ENCODE assay signal across 10 mouse cellular contexts in genomic region chr1:97802207-97802902, GRCm38 (mm10). TPM values are rescaled to one million over a fixed set of nuclear protein-coding genes. Genes with fewer than 3 reads are reported as not detected.
DNase-seq lines count a peak whose midpoint lies in the region; ATAC-seq and TF ChIP-seq lines count a peak whose summit lies in the region.
"Had no signal": no experiment of that assay in that cellular context is flagged by ENCODE, and none has a peak within 500 bp of the region (broad histone marks: within the 10 kb centered on the region; RNA-seq: fewer than 3 reads in every experiment).

No protein-coding gene starts in this region.

- H3K79me2 ChIP-seq in heart, adult 2 months (replicated peaks; ENCODE audit: control insufficient read depth, insufficient read depth, low read length): no peaks in the 10 kb centered on the region

- no peak for TF ChIP-seq POLR2A in heart, adult 2 months (IDR thresholded peaks at IDR 0.05; ENCODE audit: insufficient read depth, low read depth, low read length)

- H3K4me3 ChIP-seq in heart, adult 2 months: no peak overlapping the region
- H3K4me3 ChIP-seq in midbrain, embryonic 14.5 days (replicated peaks; ENCODE audit: low read depth, low read length): no peak overlapping the region
- H3K4me3 ChIP-seq in midbrain, embryonic 16.5 days (ENCODE audit: low read depth, low read length): no peak overlapping the region
- H3K4me3 ChIP-seq in forebrain, postnatal 0 days (ENCODE audit: low read depth, low read length): no peak overlapping the region
- H3K4me3 ChIP-seq in stomach, postnatal 0 days (ENCODE audit: low read depth, low read length): no peak overlapping the region
- no peak overlapping the region for H3K4me3 ChIP-seq in neural tube, embryonic 15.5 days (replicated peaks)
- H3K4me3 ChIP-seq: embryonic facial prominence, embryonic 13.5 days had no signal

- no peaks in the 10 kb centered on the region for H3K27me3 ChIP-seq in heart, adult 2 months (ENCODE audit: control insufficient read depth, insufficient read depth, low read length)
- no peaks in the 10 kb centered on the region for H3K27me3 ChIP-seq in midbrain, embryonic 14.5 days (ENCODE audit: control insufficient read depth, insufficient read depth, low read length)
- no peaks in the 10 kb centered on the region for H3K27me3 ChIP-seq in midbrain, embryonic 16.5 days (ENCODE audit: control insufficient read depth, insufficient read depth, low read depth, low read length)
- no peaks in the 10 kb centered on the region for H3K27me3 ChIP-seq in forebrain, postnatal 0 days (ENCODE audit: insufficient read depth, low read length)
- H3K27me3 ChIP-seq in stomach, postnatal 0 days (ENCODE audit: control insufficient read depth, insufficient read depth, low read length): no peaks in the 10 kb centered on the region
- no peaks in the 10 kb centered on the region for H3K27me3 ChIP-seq in neural tube, embryonic 15.5 days (replicated peaks)
- H3K27me3 ChIP-seq: embryonic facial prominence, embryonic 13.5 days had no signal

- peak; percentile 82 for TF ChIP-seq CTCF in heart, adult 2 months (IDR thresholded peaks at IDR 0.05)
- peak; percentile 68 for TF ChIP-seq CTCF in forebrain, postnatal 0 days (IDR thresholded peaks at IDR 0.05; ENCODE audit: low read depth)
- peak; percentile 81 for TF ChIP-seq CTCF in stomach, postnatal 0 days (IDR thresholded peaks at IDR 0.05; ENCODE audit: low read depth)

- ATAC-seq in midbrain, embryonic 14.5 days (ENCODE audit: low FRiP score, low TSS enrichment): no peak
- no peak for ATAC-seq in midbrain, embryonic 16.5 days
- no peak for ATAC-seq in forebrain, postnatal 0 days
- no peak for ATAC-seq in stomach, postnatal 0 days (ENCODE audit: low FRiP score, low TSS enrichment)
- ATAC-seq in neural tube, embryonic 15.5 days (ENCODE audit: low FRiP score): no peak

- intact Hi-C loops in heart, adult 2 months (cut with DNase I): no loop called here

- H3K27ac ChIP-seq in heart, adult 2 months: no peak overlapping the region
- no peak overlapping the region for H3K27ac ChIP-seq in midbrain, embryonic 14.5 days (replicated peaks; ENCODE audit: low read depth, low read length)
- H3K27ac ChIP-seq in midbrain, embryonic 16.5 days (ENCODE audit: low read length): no peak overlapping the region
- no peak overlapping the region for H3K27ac ChIP-seq in forebrain, postnatal 0 days (ENCODE audit: low read depth, low read length)
- no peak overlapping the region for H3K27ac ChIP-seq in stomach, postnatal 0 days (replicated peaks)
- no peak overlapping the region for H3K27ac ChIP-seq in neural tube, embryonic 15.5 days (replicated peaks)
- H3K27ac ChIP-seq: embryonic facial prominence, embryonic 13.5 days had no signal

- WGBS in heart, adult 2 months: 27% methylated on average over 4 of the region's 4 CpGs
- 38% methylated on average over 4 of the region's 4 CpGs for whole genome bisulfite sequencing in midbrain, embryonic 14.5 days
- WGBS in midbrain, embryonic 16.5 days: 32% methylated on average over 4 of the region's 4 CpGs
- WGBS in forebrain, postnatal 0 days: 25% methylated on average over 4 of the region's 4 CpGs
- WGBS in stomach, postnatal 0 days: 31% methylated on average over 4 of the region's 4 CpGs
- 47% methylated on average over 4 of the region's 4 CpGs for WGBS in neural tube, embryonic 15.5 days

- no peak for TF ChIP-seq EP300 in heart, adult 2 months (IDR thresholded peaks at IDR 0.05; ENCODE audit: insufficient read depth, low read depth, low read length)
- TF ChIP-seq EP300 in stomach, postnatal 0 days (optimal IDR thresholded peaks at IDR 0.05): no peak

- DNase-seq in heart, adult 2 months: no peak
- DNase-seq in heart, adult 8-10 months (ENCODE audit: low spot score): no peak
- DNase-seq in midbrain, embryonic 14.5 days: peak; percentile 74
- peak; percentile 21 for DNase-seq in forebrain, postnatal 0 days
- DNase-seq in stomach, postnatal 0 days (ENCODE audit: low spot score): no peak
- no peak for DNase-seq in urinary bladder, postnatal 14 days (ENCODE audit: low spot score)
- DNase-seq: lung, postnatal 36 days had no signal

- H3K4me2 ChIP-seq in midbrain, embryonic 14.5 days (ENCODE audit: low read length): no peak overlapping the region
- no peak overlapping the region for H3K4me2 ChIP-seq in midbrain, embryonic 16.5 days (ENCODE audit: low read length)
- H3K4me2 ChIP-seq in forebrain, postnatal 0 days (ENCODE audit: low read depth): no peak overlapping the region
- H3K4me2 ChIP-seq in stomach, postnatal 0 days (replicated peaks; ENCODE audit: low read depth): 0 out of 2 replicates have a peak overlapping the region, but pooled peaks have one; percentile 14
- no peak overlapping the region for H3K4me2 ChIP-seq in neural tube, embryonic 15.5 days
- H3K4me2 ChIP-seq: embryonic facial prominence, embryonic 13.5 days had no signal

- H3K9me3 ChIP-seq in midbrain, embryonic 14.5 days (ENCODE audit: control insufficient read depth, low read length): no peaks in the 10 kb centered on the region
- H3K9me3 ChIP-seq in midbrain, embryonic 16.5 days (replicated peaks; ENCODE audit: control insufficient read depth, low read length, poor library complexity, severe bottlenecking): peaks cover 5% of the 10 kb centered on the region
- H3K9me3 ChIP-seq in forebrain, postnatal 0 days (ENCODE audit: low read length): 0 out of 2 replicates have a peak, but pooled peaks cover 3% of the 10 kb centered on the region
- no peaks in the 10 kb centered on the region for H3K9me3 ChIP-seq in stomach, postnatal 0 days (ENCODE audit: control insufficient read depth, low read length)
- peaks cover 9% of the 10 kb centered on the region; the same call in 1 of the 2 replicates for H3K9me3 ChIP-seq in neural tube, embryonic 15.5 days (replicated peaks)
- H3K9me3 ChIP-seq: embryonic facial prominence, embryonic 13.5 days had no signal

- H3K4me1 ChIP-seq in heart, adult 2 months (ENCODE audit: control insufficient read depth, insufficient read depth, low read length): no peaks in the 10 kb centered on the region; the same call in 1 of the 2 replicates
- H3K4me1 ChIP-seq in midbrain, embryonic 14.5 days (ENCODE audit: control insufficient read depth, insufficient read depth, low read length): no peaks in the 10 kb centered on the region
- no peaks in the 10 kb centered on the region for H3K4me1 ChIP-seq in midbrain, embryonic 16.5 days (ENCODE audit: control insufficient read depth, insufficient read depth, low read length)
- no peaks in the 10 kb centered on the region for H3K4me1 ChIP-seq in forebrain, postnatal 0 days (ENCODE audit: insufficient read depth)
- no peaks in the 10 kb centered on the region for H3K4me1 ChIP-seq in stomach, postnatal 0 days (replicated peaks; ENCODE audit: control insufficient read depth, insufficient read depth)
- H3K4me1 ChIP-seq in neural tube, embryonic 15.5 days: no peaks in the 10 kb centered on the region
- H3K4me1 ChIP-seq: embryonic facial prominence, embryonic 13.5 days had no signal

- no peak overlapping the region for H3K9ac ChIP-seq in heart, adult 2 months (ENCODE audit: low read depth, low read length)
- H3K9ac ChIP-seq in midbrain, embryonic 14.5 days (replicated peaks; ENCODE audit: low read length): no peak overlapping the region
- H3K9ac ChIP-seq in midbrain, embryonic 16.5 days (ENCODE audit: low read depth, low read length): no peak overlapping the region
- no peak overlapping the region for H3K9ac ChIP-seq in forebrain, postnatal 0 days
- no peak overlapping the region for H3K9ac ChIP-seq in stomach, postnatal 0 days (ENCODE audit: low read length)
- H3K9ac ChIP-seq in neural tube, embryonic 15.5 days (replicated peaks): no peak overlapping the region
- H3K9ac ChIP-seq: embryonic facial prominence, embryonic 13.5 days had no signal

- H3K36me3 ChIP-seq in heart, adult 2 months (ENCODE audit: control insufficient read depth, insufficient read depth, low read length): no peaks in the 10 kb centered on the region
- H3K36me3 ChIP-seq in midbrain, embryonic 14.5 days (ENCODE audit: control insufficient read depth, insufficient read depth, low read length): no peaks in the 10 kb centered on the region
- no peaks in the 10 kb centered on the region for H3K36me3 ChIP-seq in midbrain, embryonic 16.5 days (ENCODE audit: control insufficient read depth, insufficient read depth, low read length)
- no peaks in the 10 kb centered on the region for H3K36me3 ChIP-seq in forebrain, postnatal 0 days (ENCODE audit: insufficient read depth)
- no peaks in the 10 kb centered on the region for H3K36me3 ChIP-seq in stomach, postnatal 0 days (ENCODE audit: control insufficient read depth, insufficient read depth, low read length)
- H3K36me3 ChIP-seq in neural tube, embryonic 15.5 days: no peaks in the 10 kb centered on the region
- H3K36me3 ChIP-seq: embryonic facial prominence, embryonic 13.5 days had no signal

RNA-seq across cellular contexts. Expression of gene Ppip5k2, which starts 32.1 kb away (rescaled TPM):
- 10 to 100 TPM; 69.8 to 84.1 TPM for total RNA-seq in heart, adult 2 months (2021)
- 26.9 and 41.7 TPM in 2 replicates for polyA plus RNA-seq in heart, adult 2 months (2012; rRNA removed)
- 10 to 100 TPM; 61.7 to 95.3 (median 79.2) TPM for total RNA-seq in heart, adult 8-10 months (2022)
- polyA plus RNA-seq in midbrain, embryonic 14.5 days (2014; fragmentation: Nextera tagmentation; extraction: Ambion mirVana): 64.1 and 83.0 TPM in 2 replicates
- 62.8 and 70.1 TPM in 2 replicates for polyA plus RNA-seq in midbrain, embryonic 16.5 days (2015; fragmentation: Nextera tagmentation; extraction: Ambion mirVana)
- total RNA-seq in forebrain, postnatal 0 days (2014; rRNA removed): 49.4 and 62.0 TPM in 2 replicates
- 12.9 and 25.0 TPM in 2 replicates for polyA plus RNA-seq in forebrain, postnatal 0 days (2015; fragmentation: Nextera tagmentation; extraction: Ambion mirVana)
- 11.1 and 11.5 TPM in 2 replicates for polyA plus RNA-seq in stomach, postnatal 0 days (2015; fragmentation: Nextera tagmentation; extraction: Ambion mirVana)
- polyA plus RNA-seq in neural tube, embryonic 15.5 days (2015; fragmentation: Nextera tagmentation; extraction: Ambion mirVana): 46.2 and 51.2 TPM in 2 replicates

RNA-seq across cellular contexts. Expression of gene Gin1, which starts 32.4 kb away (rescaled TPM):
- 1 to 10 TPM; 6.1 to 9.9 TPM for total RNA-seq in heart, adult 2 months (2021)
- 2.7 and 6.1 TPM in 2 replicates for polyA plus RNA-seq in heart, adult 2 months (2012; rRNA removed)
- total RNA-seq in heart, adult 8-10 months (2022): 1 to 10 TPM; 6.7 to 10.0 (median 7.6) TPM
- polyA plus RNA-seq in midbrain, embryonic 14.5 days (2014; fragmentation: Nextera tagmentation; extraction: Ambion mirVana): 12.7 and 14.6 TPM in 2 replicates
- polyA plus RNA-seq in midbrain, embryonic 16.5 days (2015; fragmentation: Nextera tagmentation; extraction: Ambion mirVana): 13.5 and 16.8 TPM in 2 replicates
- total RNA-seq in forebrain, postnatal 0 days (2014; rRNA removed): 6.2 and 8.1 TPM in 2 replicates
- polyA plus RNA-seq in forebrain, postnatal 0 days (2015; fragmentation: Nextera tagmentation; extraction: Ambion mirVana): 10.7 and 13.6 TPM in 2 replicates
- polyA plus RNA-seq in stomach, postnatal 0 days (2015; fragmentation: Nextera tagmentation; extraction: Ambion mirVana): 10.4 and 10.8 TPM in 2 replicates
- 15.7 and 16.8 TPM in 2 replicates for polyA plus RNA-seq in neural tube, embryonic 15.5 days (2015; fragmentation: Nextera tagmentation; extraction: Ambion mirVana)

Comparison
In these comparisons a context has a peak if more than half of its experiments do, and no peak if none do; other contexts are left out.
1. DNase-seq: peak in midbrain, embryonic 14.5 days (single experiment) and forebrain, postnatal 0 days (single experiment); none in heart, adult 2 months (0 of 2), heart, adult 8-10 months (single experiment), stomach, postnatal 0 days (single experiment) and urinary bladder, postnatal 14 days (single experiment).
2. Peak in every context shown above with its lines, with median percentiles within 50 percentile points of each other: CTCF ChIP-seq.